Mouse (Mus musculus) adipose tissue, adult 10 weeks (tissue): ENCODE data around the gene Klhl3. TPM values are rescaled to one million over a fixed set of nuclear protein-coding genes. Genes with fewer than 3 reads are reported as not detected.

ENCODE experiments used
- polyA plus RNA-seq: library from polyadenylated mRNA; stranded (reverse); fragments of 350-450 nt; fragmentation: Illumina TruSeq; extraction: RNeasy Lipid Tissue Mini Kit (QIAGEN cat#74804); gene quantifications from one replicate; pipeline ENCODE4 v1.2.3, GENCODE M21; 2014; ENCODE audit warnings: low read depth, low replicate concordance

Gene Klhl3
- 5.1 TPM for polyA plus RNA-seq

GRCm38 (mm10) chr13:58113061-58113900 is at the start of gene Klhl3:
Gene Klhl3, minus strand, starts transcription at chr13:58113592.

GRCm38 (mm10) chr13:58157447-58158098 is 44.2 kb upstream of the Klhl3 start, which contains the start of gene Idnk:
Gene Idnk, plus strand, starts transcription at chr13:58157649.

GRCm38 (mm10) chr13:58128396-58128767 is 15.0 kb upstream of the Klhl3 start, which contains the start of gene Hnrnpa0:
Gene Hnrnpa0, minus strand, starts transcription at chr13:58128556.

Other genes with a start within 250 kb of the Klhl3 start
- 15.8 TPM for gene Spock1, start 205.3 kb downstream of the Klhl3 start, polyA plus RNA-seq
- gene Hnrnpa0, start 15.0 kb upstream of the Klhl3 start, polyA plus RNA-seq: 61.0 TPM
- 53.9 TPM for gene Idnk, start 44.1 kb upstream of the Klhl3 start, polyA plus RNA-seq
- gene Ubqln1, start 102.1 kb upstream of the Klhl3 start, polyA plus RNA-seq: 136 TPM
- gene Gkap1, start 162.1 kb upstream of the Klhl3 start, polyA plus RNA-seq: 92.9 TPM
- gene Kif27, start 245.5 kb upstream of the Klhl3 start, polyA plus RNA-seq: 3.5 TPM